Mouse (Mus musculus) heart, adult 11 months (tissue): ENCODE data around the gene Olfr704.
"Not testable (repeated sequence)": the region's sequence is repeated elsewhere in the genome, so short reads cannot be mapped to it uniquely, and the experiment has no call there.

Source experiments
- DNase-seq: peaks from one replicate; pipeline ENCODE4 v3.0.0; 2022

The Olfr704 gene

GRCm38 (mm10) chr7:106862885-106863284, at the start of gene Olfr704:
Gene Olfr704, plus strand, starts transcription at chr7:106863185.
- DNase-seq = no peak

DNA sequence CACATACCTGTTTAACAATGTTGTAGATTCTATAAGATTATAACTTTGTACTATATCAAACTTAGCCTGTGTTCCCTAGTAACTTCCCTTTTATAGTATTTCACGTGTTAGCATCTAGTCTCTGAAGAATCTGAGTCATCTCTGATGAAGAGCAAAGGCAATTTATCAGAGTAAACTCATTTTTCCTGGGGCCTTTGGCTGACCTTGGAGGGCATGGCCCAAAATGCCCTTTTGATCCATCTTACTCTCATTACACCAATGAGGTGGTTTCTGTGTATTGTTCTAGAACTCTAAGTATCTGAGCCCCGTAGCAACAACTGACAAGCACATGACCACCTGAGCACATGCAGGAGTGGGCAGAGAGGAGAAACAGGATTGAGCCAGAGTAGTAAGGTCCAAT, 49.2 kb upstream of the Olfr704 start, which contains the start of gene Olfr701:
TSS of gene Olfr701 (plus strand) at position 301 of the 400 bp plus-strand sequence.
- DNase-seq = no peak

- DNase-seq = no peak
Observed at GRCm38 (mm10) chr7:106815775-106816174, 47.2 kb upstream of the Olfr704 start.

DNA sequence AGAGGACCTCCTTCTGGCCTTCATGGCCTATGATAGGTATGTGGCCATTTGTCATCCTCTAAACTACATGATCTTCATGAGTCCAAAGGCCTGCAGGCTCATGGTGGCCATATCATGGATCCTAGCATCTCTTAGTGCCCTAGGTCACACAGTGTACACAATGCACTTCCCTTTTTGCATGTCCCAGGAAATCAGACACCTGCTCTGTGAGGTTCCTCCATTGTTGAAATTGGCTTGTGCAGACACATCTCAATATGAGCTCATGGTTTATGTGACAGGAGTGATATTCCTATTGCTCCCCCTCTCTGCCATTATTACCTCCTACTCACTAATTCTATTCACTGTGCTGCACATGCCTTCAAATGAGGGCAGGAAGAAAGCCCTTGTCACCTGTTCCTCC, 44.6 kb upstream of the Olfr704 start:
- peak; percentile 54 for DNase-seq

DNA sequence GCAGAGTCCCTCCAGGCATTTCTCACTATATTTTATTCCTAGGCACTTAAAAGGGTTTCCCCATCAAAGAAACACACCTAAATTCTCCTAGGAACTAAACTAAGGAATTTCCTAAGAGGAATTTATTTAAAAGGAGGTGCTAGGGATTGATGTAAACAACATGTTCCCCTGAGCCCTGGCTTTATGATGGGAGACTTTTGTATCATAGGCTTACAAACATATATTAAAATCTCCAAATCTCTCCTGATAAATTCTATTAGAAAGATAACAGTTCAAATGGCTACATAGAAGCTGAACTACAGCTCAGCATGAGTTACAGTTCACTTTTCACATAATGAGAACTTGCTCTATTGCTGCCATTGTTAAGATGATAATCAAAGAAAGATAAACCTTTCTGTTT, 29.2 kb upstream of the Olfr704 start, which contains the start of gene Olfr702:
TSS of gene Olfr702 (minus strand) at position 101 of the 400 bp plus-strand sequence.
- no peak for DNase-seq

DNA sequence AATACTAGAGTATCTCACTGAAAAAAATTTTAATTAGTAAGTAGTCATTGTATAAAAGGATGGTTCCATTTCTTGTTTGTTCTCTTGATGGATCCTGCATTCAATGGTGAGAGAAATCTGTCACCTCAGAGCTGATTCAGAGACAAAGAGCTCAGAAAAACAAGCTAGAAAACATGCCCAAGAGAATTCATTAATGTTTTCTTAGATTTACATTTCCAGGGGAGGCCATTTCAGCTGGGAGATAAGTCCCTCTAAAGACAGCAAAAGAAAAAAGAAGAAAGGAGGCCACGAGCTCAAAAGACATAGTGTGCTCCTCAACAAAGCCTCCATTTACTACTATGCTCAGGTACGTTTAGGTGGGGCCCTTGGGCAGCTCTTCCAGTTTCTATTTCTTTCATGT, 19.9 kb upstream of the Olfr704 start, which contains the start of gene Olfr703:
TSS of gene Olfr703 (plus strand) at position 301 of the 400 bp plus-strand sequence.
- DNase-seq = no peak

GRCm38 (mm10) chr7:106876791-106877190, 13.8 kb downstream of the Olfr704 start, which contains the start of gene Olfr705:
Gene Olfr705, minus strand, starts transcription at chr7:106876891.
- peak; percentile 72 for DNase-seq

DNA sequence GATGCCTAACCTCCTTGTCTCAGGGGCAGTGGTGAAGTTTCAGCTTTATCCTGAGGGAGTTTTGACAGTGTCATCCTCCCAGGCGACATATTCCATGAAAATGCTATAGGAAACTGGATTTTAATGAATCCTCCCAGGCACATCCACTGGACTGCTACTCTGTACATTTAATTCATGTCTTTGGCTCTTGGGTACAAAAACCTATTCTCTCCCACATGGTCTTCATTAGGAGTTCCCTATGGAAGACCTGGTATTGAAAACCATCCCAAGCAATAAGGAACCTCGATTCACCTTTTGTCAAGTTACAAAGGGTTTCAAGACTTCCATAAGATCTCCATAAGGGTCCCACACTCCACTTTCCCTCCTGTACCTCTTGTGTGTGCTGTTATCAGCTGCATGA, 25.1 kb downstream of the Olfr704 start, which contains the start of gene Olfr706:
TSS of gene Olfr706 (minus strand) at position 101 of the 400 bp plus-strand sequence.
- DNase-seq = no peak

DNA sequence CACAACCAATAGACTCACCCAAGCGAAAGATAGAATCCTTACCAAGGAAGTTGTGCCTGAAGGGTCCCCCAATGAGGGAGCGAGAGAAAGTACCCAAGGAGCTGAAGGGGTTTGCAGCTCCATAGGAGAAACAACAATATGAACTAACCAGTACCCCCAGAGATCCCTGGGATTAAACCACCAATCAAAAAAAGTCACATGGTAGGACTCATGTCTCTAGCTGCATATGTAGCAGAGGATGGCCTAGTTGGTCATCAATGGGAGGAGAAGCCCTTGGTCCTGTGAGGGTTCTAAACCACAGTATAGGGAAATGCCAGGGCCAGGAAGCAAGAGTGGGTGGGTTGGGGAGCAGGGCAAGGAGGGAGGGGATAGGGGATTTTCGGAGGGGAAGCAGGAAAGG, 38.2 kb downstream of the Olfr704 start, which contains the start of gene Olfr707:
TSS of gene Olfr707 (minus strand) at position 101 of the 400 bp plus-strand sequence.
- not testable (repeated sequence) for DNase-seq

DNA sequence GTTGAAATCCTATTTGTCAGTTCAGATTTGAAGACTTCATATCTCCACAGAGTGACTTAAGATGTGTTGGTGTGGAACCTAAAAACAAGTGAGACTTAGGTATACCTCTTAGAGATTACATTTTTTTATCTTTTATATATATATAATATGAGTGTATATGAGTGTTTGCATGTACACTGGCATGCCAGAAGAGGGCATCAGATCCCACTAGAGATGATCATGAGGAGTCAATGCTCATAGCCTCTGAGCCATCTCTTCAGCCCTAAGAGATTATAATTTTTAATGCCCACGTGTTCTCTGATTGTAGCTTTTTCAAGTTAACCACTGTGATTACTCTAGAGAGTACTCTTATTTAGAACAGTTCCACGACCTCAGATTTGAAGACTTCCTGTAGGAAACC, 44.7 kb downstream of the Olfr704 start, which contains the start of gene Olfr1532-ps1:
TSS of gene Olfr1532-ps1 (plus strand) at position 326 of the 400 bp plus-strand sequence.
- DNase-seq = no peak
